Mouse (Mus musculus): ENCODE data around the gene Dido1.

Dido1 gene

GRCm38 (mm10) chr2:180684031-180684430 is 25.8 kb downstream of the Dido1 start:
- WGBS = 79% methylated on average over 4 of the region's 4 CpGs

- WGBS = 73% methylated on average over 2 of the region's 2 CpGs
These were observed 26.3 kb downstream of the Dido1 start for GRCm38 (mm10) chr2:180683524-180683923.

DNA sequence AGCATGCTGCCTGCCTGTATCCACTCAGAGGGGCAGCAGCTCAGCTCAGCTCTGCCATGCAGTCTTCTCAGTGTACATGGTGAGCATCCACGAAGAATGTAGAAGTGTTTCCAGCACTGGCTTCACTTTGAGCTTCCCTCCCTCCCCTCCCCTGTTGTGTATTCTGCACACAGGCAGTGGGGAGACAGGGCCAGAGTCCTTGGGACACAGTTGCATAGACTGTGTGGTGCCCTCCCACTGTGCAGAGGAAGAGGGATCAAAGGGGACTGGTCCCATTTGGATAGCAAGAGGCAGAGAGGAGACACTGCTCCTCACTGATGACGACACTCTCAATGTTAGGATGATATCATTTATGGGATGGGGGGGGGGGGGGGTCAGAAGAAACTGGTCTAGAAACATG is 28.6 kb downstream of the Dido1 start:
- WGBS = 29% methylated on average over 2 of the region's 2 CpGs

GRCm38 (mm10) chr2:180678609-180679140 is 31.1 kb downstream of the Dido1 start:
- 11% methylated on average over 4 of the region's 4 CpGs for WGBS

- WGBS = 84% methylated on average over 2 of the region's 2 CpGs
These were observed 33.1 kb downstream of the Dido1 start for GRCm38 (mm10) chr2:180676706-180677105.

DNA sequence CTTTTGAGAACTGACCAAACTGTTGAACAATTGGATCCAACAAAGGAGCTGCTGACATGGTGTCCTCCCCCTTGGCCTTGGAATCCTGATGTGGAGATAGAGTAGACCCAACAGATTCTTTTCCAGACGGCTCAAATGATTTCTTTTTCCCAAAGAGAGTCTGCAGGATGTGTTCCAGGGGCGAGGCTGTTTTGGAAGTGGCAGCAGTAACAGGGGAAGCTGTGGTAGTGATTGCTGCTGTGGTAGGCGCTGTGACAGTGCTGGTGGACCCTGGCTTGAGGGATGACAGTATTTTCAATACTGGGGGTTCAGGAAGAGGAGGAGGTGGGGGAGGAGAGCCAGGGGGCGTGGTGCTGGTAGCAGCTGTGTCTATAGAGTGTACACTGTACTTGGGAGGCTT is 47.8 kb downstream of the Dido1 start:
- whole genome bisulfite sequencing = 88% methylated on average over 4 of the region's 4 CpGs

DNA sequence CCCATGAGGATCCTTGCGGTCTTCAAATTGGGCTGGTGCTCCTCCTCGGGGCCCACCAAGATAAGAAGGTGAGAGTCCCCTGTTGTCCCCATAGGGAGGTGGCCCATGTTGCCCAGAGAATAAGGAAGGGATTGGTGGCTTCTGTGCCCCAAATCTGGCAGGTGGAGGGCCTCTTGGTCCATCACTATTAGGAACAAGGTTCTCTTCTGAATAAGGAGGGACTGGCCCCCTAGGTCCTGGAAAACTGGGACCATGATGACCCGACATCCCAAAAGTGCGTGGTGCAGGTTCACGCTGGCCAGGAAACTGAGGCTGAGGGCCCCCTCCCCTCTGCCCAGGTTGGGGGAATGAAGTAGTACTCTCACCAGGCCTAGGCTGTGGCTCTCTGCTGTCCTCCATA is 49.3 kb downstream of the Dido1 start:
- WGBS = 100% methylated on average over 5 of the region's 5 CpGs

DNA sequence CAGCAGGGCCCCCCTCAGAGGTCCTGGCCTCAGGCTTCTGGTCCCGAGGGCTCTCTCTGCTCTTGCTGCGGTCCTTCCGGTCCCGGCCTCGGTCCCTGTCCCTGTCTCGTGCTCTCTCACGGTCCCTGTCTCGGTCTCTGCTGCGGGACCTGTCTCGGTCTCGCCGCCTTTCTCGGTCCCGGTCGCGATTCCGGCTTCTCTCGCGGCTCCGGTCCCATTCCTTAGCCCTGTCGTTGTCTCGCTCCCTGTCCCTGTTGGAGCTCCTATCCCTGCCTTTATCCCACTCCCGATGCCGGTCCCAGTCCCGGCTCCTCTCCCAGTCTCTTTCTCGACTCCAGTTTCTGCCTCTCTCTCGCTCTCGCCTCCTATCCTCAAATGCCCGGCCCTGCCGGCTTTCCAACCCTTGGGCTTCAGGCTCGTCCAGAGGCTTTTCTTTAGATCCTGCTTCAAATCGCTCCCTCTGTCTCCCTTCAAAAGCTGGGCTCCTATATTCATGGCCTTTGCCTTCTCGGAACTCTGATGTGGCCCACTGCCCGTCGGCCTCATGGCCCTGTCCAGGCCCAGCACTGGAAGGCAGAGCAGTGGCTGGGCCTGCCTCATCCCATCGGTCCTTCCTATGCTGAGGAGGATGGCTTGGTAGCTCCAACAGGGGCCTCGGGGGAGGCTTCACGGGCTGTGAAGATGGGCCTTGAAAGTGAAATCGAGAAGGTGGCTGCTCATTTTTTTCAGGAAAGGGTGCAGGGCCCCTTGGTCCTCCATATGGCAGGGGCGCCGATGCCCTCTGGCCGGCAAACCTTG is 50.2 kb downstream of the Dido1 start:
- 42% methylated on average over 42 of the region's 42 CpGs for WGBS

DNA sequence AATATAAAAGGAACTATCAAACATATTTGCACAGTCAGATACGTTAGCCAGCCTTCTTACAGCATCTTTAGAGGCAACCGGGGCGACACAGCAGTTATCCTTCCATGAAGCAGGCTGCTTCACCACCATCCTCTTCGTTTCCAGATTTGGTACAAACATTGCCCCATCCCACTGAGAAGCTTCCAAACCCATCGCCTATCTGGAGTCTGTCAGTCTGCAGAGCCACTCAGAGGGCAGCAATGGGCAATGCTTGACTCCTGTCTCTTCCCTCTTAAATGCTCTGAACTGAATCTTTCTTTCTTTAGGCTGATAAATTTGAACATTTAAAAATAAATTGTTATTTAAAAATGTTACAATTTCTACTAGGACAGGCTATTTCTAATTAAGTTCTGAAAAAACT is 51.4 kb downstream of the Dido1 start:
- 71% methylated on average over 5 of the region's 5 CpGs for whole genome bisulfite sequencing

GRCm38 (mm10) chr2:180657394-180658013 is 52.3 kb downstream of the Dido1 start:
- WGBS = 40% methylated on average over 4 of the region's 4 CpGs

DNA sequence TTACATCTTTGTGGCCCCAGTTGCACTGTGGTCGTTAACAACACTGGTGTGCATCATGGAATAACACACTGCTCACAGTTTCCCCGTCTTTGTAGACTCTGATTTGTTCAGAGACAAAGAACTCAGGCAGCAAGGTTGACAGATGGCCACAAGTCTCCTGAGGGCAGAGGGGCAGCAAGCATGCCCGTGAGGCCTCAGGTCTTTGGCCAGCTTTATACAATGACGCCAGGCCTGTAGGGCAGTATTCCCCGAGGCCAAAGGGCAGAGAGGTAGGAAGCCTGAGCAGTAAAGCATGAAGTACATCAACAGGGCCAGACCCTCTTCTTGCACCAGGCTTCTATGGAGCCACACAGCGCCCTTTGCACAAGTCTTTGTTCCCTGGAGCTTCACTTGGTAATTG is 54.6 kb downstream of the Dido1 start:
- 65% methylated on average over 6 of the region's 6 CpGs for WGBS

GRCm38 (mm10) chr2:180654666-180655065 is 55.1 kb downstream of the Dido1 start:
- 84% methylated on average over 7 of the region's 7 CpGs for WGBS

DNA sequence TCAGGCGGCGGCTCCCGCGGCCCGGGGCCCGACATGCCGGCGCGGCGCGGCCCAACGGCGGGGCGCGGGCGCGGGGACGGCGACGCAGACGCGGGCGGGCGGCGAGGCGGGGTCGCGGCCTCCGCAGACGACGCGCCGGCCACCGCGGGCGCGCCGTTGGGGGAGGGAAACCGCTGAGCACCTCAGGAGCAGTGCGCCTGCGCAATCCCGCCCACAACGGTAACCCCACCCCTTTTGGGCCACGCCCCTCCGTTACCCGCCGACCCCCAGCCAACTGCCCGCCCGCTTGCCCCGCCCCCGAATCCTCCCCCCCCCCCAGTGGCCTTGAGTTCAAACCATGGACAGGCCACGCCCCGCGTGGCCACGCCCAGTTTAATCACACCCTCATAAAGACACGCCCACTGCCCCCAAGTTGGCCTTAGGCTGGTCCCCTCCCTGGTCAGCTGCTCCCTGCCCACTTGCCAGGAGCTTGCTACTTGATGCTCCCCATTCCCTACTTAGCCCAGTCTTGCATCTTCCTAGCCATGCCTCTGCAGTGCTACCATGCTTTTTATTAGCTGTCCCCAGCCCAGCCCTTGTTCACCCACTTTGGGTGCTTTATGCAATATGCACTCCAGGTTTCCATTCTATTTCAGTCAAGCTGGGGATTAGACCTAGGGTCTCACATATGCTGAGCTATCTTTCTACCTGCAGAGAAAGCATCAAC is 67.1 kb downstream of the Dido1 start, which contains the start of gene Tcfl5:
Tcfl5 (minus strand) TSS at position 154 of the 706 bp plus-strand sequence.
- WGBS = 11% methylated on average over 51 of the region's 56 CpGs

- WGBS = 3% methylated on average over 93 of the region's 112 CpGs
These were observed 67.9 kb downstream of the Dido1 start for GRCm38 (mm10) chr2:180641576-180642554.

GRCm38 (mm10) chr2:180611882-180612281 is 97.9 kb downstream of the Dido1 start:
- WGBS = 78% methylated on average over 2 of the region's 2 CpGs

GRCm38 (mm10) chr2:180610283-180610682 is 99.5 kb downstream of the Dido1 start:
- WGBS = 90% methylated on average over 4 of the region's 4 CpGs
